Mouse (Mus musculus): ENCODE data around the gene Cnn2.

DNA sequence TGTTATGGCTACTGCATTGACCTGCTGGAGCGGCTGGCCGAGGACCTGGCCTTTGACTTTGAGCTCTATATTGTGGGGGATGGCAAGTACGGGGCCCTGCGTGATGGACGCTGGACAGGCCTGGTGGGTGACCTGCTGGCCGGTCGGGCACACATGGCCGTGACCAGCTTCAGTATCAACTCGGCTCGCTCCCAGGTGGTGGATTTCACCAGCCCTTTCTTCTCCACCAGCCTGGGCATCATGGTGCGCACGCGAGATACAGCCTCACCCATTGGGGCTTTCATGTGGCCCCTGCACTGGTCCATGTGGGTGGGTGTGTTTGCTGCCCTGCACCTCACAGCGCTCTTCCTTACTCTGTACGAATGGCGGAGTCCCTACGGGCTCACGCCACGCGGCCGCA, 14.3 kb upstream of the Cnn2 start:
- no peak for TF ChIP-seq MAFK (IDR thresholded peaks at IDR 0.05; ENCODE audit: insufficient read depth, low read depth, low read length)
- TF ChIP-seq ZC3H11A (IDR thresholded peaks at IDR 0.05; ENCODE audit: borderline replicate concordance, low read depth, low read length): no peak
- TF ChIP-seq ZNF384 (IDR thresholded peaks at IDR 0.05; ENCODE audit: low read depth, low read length): no peak
- TF ChIP-seq CHD2 (IDR thresholded peaks at IDR 0.05; ENCODE audit: low read depth, low read length): no peak
- no peak for TF ChIP-seq HCFC1 (IDR thresholded peaks at IDR 0.05; ENCODE audit: borderline replicate concordance, insufficient read depth, low read length)

All from ES-E14 (cell line).